Mouse (Mus musculus) cerebellum, adult 2 months (tissue): Measurements from ENCODE around the gene Zfp3. TPM values are rescaled to one million over a fixed set of nuclear protein-coding genes. Genes with fewer than 3 reads are reported as not detected.
"Not testable (repeated sequence)": the region's sequence is repeated elsewhere in the genome, so short reads cannot be mapped to it uniquely, and the experiment has no call there.

Experiments
- DNase-seq, 2 experiments: peaks; one replicate each; pipeline ENCODE4 v3.0.0; 2021
- H3K27ac ChIP-seq: fragments of 200-500 bp; 2 replicates; pipeline ENCODE4 v1.5.1; 2012; ENCODE audit warnings: low read length, control low read depth, inconsistent platforms; ENCODE audit not compliant: insufficient read depth
- H3K27me3 ChIP-seq: fragments of 200-500 bp; 2 replicates; pipeline ENCODE4 v1.6.1; 2012; ENCODE audit warnings: inconsistent platforms, mild to moderate bottlenecking, low read length, moderate library complexity; ENCODE audit not compliant: control insufficient read depth, insufficient read depth
- H3K4me1 ChIP-seq: fragments of 200-500 bp; 2 replicates; pipeline ENCODE4 v1.6.1; 2011; ENCODE audit warnings: low read length; ENCODE audit not compliant: control insufficient read depth, insufficient read depth
- H3K4me3 ChIP-seq: fragments of 200-500 bp; replicated peaks from 2 replicates; pipeline ENCODE3; 2011; ENCODE audit warnings: mild to moderate bottlenecking, low read depth, low read length, control low read depth; ENCODE audit not compliant: insufficient read depth
- CTCF ChIP-seq: fragments of 200-500 bp; IDR thresholded peaks from 2 replicates; pipeline ENCODE4 v1.5.1; 2011; ENCODE audit warnings: low read depth, mild to moderate bottlenecking, control low read depth, low read length, moderate library complexity, borderline replicate concordance; ENCODE audit not compliant: insufficient read depth
- POLR2A ChIP-seq: fragments of 200-500 bp; IDR thresholded peaks from 2 replicates; pipeline ENCODE4 v1.6.1; 2011; ENCODE audit warnings: low read length, control low read depth, borderline replicate concordance; ENCODE audit not compliant: insufficient read depth
- WGBS: fragments of 180-500 bp; shearing (Covaris S2); methylation state at CpG from one replicate; pipeline ENCODE4 v1.1.7; 2018; 5-methylcytosine and 5-hydroxymethylcytosine counted together
- polyA plus RNA-seq: library from polyadenylated mRNA; depleted of rRNA; stranded (reverse); fragments of >200 nt; gene quantifications from 2 replicates; pipeline ENCODE4 v1.2.3, GENCODE M21; 2012

Gene Zfp3
- polyA plus RNA-seq, 1 experiment = 11.1 TPM

DNA sequence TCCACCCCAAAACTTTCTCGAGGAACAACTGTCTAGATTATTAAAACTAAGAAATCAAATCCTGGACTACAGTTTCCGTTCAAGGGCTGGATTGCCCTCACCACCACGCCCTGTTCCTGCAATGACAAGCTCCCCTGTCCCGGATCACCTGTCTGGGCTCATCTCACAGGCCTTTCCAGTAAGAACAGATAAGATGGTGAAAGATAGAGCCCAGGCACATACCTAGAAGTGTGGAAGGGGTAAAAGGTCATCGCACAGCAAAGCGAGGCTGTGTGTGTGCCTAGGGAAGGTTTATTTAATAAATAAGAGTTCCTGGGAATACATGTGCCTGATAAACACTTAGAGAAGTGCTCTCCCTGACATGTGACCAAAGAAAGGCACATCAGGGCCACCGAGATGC, 18.4 kb upstream of the Zfp3 start:
- Histone ChIP-seq H3K27ac (no peak overlapping the region), H3K4me3 (no peak overlapping the region), H3K27me3 (no peaks in the 10 kb centered on the region), H3K4me1 (peaks cover 2% of the 10 kb centered on the region; the same call in 1 of the 2 replicates)
- 82% methylated on average over 7 of the region's 7 CpGs for WGBS
- no peak for TF ChIP-seq POLR2A
- TF ChIP-seq CTCF = no peak
- no peak for DNase-seq

DNA sequence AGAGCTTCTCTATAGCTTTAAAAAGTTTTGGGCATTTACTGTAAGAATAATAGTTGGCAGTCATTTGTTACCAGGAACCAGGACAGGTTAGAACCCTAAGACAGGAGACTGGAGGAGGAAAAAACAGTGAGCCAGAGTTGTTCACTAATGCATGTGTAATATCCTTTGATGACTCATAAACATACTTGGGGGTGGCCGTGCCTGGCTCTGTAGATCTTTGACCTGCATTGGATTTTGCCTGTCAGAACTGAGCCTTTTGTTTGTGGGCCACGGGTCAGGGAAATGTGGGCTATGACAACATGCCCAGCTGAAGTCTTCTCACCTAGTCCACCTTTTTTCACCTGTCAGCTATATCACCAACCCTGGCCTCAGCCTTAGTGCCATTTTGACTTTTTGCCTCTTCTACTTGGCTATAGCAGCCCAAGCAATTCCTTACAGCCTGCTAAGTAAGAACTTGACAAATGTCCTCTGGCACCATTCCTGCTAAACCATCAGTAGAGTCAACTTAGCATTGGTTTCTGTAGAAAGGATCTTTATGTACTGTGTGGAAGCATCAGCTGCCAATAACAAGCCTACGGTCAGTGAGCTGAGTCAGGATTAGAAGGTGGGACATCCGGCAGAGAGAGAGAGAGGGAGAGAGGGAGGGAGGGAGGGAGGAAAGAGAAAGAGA, 16.0 kb upstream of the Zfp3 start:
- Histone ChIP-seq H3K27ac (no peak overlapping the region), H3K4me1 (no peaks in the 10 kb centered on the region; the same call in 1 of the 2 replicates), H3K27me3 (no peaks in the 10 kb centered on the region), H3K4me3 (no peak overlapping the region)
- TF ChIP-seq CTCF (no peak), POLR2A (no peak)
- WGBS = 86% methylated on average over 4 of the region's 4 CpGs
- DNase-seq = no peak

DNA sequence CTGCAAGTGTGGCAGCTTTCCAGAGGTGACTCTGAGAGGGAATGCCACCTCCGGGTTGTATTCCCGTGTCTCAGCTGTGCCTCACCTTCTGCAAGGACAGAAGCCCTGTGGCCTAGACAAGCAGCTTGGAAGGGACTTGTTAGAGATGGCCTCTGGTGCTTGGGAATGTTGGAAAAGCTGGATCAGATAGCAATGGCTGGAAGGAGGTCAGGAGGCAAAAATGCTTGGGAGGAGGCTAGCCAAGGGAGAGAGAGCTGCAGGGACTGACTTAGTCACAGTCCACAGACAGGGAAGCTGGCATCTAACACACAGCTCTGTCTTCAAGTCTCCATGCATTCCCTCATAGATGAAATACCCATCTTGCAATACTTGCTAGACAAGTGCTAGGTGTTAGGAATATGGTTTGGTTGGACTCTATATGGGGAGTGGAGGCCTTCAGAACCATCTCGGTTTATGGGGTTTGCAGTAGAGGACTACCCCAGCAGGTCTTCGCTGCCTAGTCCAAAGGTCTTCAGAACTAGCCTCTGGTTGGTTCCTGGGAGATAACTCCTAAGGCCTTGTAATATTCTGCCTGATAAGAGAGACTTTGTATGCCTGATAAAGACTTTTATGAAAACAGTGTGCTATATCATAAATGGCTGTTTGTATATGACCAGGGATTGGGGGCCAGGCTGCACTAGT, 11.5 kb upstream of the Zfp3 start:
- 70% methylated on average over 4 of the region's 4 CpGs for WGBS
- TF ChIP-seq CTCF (no peak), POLR2A (no peak)
- no peak for DNase-seq
- Histone ChIP-seq H3K27me3 (no peaks in the 10 kb centered on the region), H3K4me1 (no peaks in the 10 kb centered on the region; the same call in 1 of the 2 replicates), H3K4me3 (no peak overlapping the region), H3K27ac (no peak overlapping the region)

DNA sequence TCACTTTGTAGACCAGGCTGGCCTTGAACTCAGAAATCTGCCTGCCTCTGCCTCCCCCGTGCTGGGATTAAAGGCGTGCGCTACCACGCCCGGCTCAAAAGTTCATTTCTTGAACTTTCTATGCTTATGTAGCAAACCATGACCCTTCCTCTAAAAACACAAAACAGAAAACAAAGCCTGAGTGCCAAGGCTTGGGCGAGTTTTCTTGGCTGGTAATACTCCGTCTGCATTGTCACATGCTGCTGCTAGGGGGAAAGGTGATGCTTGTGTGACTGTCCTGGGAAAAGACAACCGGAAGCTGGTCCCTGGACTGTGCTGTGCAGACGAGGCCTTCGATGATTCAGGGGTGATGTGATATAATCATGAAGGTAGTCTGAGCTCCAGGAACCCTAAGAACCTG, 10.9 kb upstream of the Zfp3 start:
- TF ChIP-seq CTCF = no peak
- no peak for TF ChIP-seq POLR2A
- WGBS = 87% methylated on average over 10 of the region's 10 CpGs
- no peak for DNase-seq
- Histone ChIP-seq H3K27me3 (no peaks in the 10 kb centered on the region), H3K4me1 (no peaks in the 10 kb centered on the region; the same call in 1 of the 2 replicates), H3K4me3 (no peak overlapping the region), H3K27ac (no peak overlapping the region)

DNA sequence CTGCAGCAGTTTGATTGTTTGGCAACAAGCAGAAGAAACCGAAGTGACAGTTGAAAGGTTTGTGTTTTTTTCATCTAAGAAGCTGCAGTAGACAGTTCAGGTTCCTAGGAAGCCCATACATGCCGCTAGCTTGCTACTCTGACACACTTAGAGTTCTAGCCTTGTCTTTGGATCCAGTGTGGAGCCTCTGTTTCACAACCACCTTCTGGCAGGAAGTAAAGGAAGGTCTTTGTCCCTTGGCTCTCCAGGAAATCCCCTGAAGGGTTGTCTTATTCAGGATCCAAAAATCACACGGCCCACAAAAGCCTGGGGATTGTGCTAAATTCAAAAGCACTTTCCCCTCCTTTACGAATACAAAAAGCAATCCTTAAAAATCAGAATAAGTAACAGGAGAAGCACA, 9.5 kb upstream of the Zfp3 start:
- TF ChIP-seq POLR2A (no peak), CTCF (no peak)
- Histone ChIP-seq H3K27me3 (no peaks in the 10 kb centered on the region), H3K27ac (no peak overlapping the region), H3K4me1 (no peaks in the 10 kb centered on the region; the same call in 1 of the 2 replicates), H3K4me3 (no peak overlapping the region)
- DNase-seq = no peak
- 65% methylated on average over 4 of the region's 4 CpGs for WGBS

GRCm38 (mm10) chr11:70754958-70755357, 9.1 kb upstream of the Zfp3 start:
- H3K4me1 ChIP-seq = no peaks in the 10 kb centered on the region; the same call in 1 of the 2 replicates
- TF ChIP-seq POLR2A = no peak
- TF ChIP-seq CTCF = no peak
- WGBS = 54% methylated on average over 7 of the region's 7 CpGs
- H3K27ac ChIP-seq = no peak overlapping the region
- H3K27me3 ChIP-seq = no peaks in the 10 kb centered on the region
- H3K4me3 ChIP-seq = no peak overlapping the region
- no peak for DNase-seq

- no peak overlapping the region for H3K4me3 ChIP-seq
- peak; percentile 66 to 85 for DNase-seq
- TF ChIP-seq POLR2A (no peak), CTCF (peak; percentile 96)
- H3K27ac ChIP-seq = no peak overlapping the region
- WGBS = 5% methylated on average over 7 of the region's 7 CpGs
- no peaks in the 10 kb centered on the region for H3K27me3 ChIP-seq
- no peaks in the 10 kb centered on the region; the same call in 1 of the 2 replicates for H3K4me1 ChIP-seq
Measured at GRCm38 (mm10) chr11:70755645-70756044, 8.4 kb upstream of the Zfp3 start.

- WGBS = 49% methylated on average over 3 of the region's 3 CpGs
Measured at GRCm38 (mm10) chr11:70760446-70760845, 3.6 kb upstream of the Zfp3 start.

More at GRCm38 (mm10) chr11:70760446-70760845, 3.6 kb upstream of the Zfp3 start:
- not testable (repeated sequence) for H3K27me3 ChIP-seq, H3K4me1 ChIP-seq, DNase-seq, H3K27ac ChIP-seq, H3K4me3 ChIP-seq
